Mouse (Mus musculus) heart, adult 10 weeks (tissue): ENCODE results near the gene Vmn1r200. TPM values are rescaled to one million over a fixed set of nuclear protein-coding genes. Genes with fewer than 3 reads are reported as not detected.

Experiments
- polyA plus RNA-seq: library from polyadenylated mRNA; stranded (reverse); fragments of 350-450 nt; fragmentation: Illumina TruSeq; extraction: RNeasy Lipid Tissue Mini Kit (QIAGEN cat#74804); gene quantifications from one replicate; pipeline ENCODE4 v1.2.3, GENCODE M21; 2014; ENCODE audit warnings: low read depth, low replicate concordance

The Vmn1r200 gene
- not detected for polyA plus RNA-seq

GRCm38 (mm10) chr13:22390073-22390472 is at the start of gene Vmn1r200:
Gene Vmn1r200 (plus strand): TSS chr13:22390373.

GRCm38 (mm10) chr13:22350064-22350463 is 40.1 kb upstream of the Vmn1r200 start, which contains the start of gene Vmn1r198:
Gene Vmn1r198 (plus strand): TSS chr13:22350364.

GRCm38 (mm10) chr13:22379518-22379917 is 10.7 kb upstream of the Vmn1r200 start, which contains the start of gene Vmn1r199:
Gene Vmn1r199 (plus strand): TSS chr13:22379818.

Other genes with a start within 250 kb of the Vmn1r200 start
- not detected for gene Vmn1r191, start 206.4 kb upstream of the Vmn1r200 start, polyA plus RNA-seq
- gene Vmn1r192, start 199.2 kb upstream of the Vmn1r200 start, polyA plus RNA-seq = not detected
- not detected for gene Vmn1r193, start 167.2 kb upstream of the Vmn1r200 start, polyA plus RNA-seq
- gene Vmn1r194, start 146.2 kb upstream of the Vmn1r200 start, polyA plus RNA-seq = not detected
- not detected for gene Vmn1r195, start 119.9 kb upstream of the Vmn1r200 start, polyA plus RNA-seq
- not detected for gene Vmn1r196, start 100.5 kb upstream of the Vmn1r200 start, polyA plus RNA-seq
- not detected for gene Vmn1r197, start 65.8 kb upstream of the Vmn1r200 start, polyA plus RNA-seq
- not detected for gene Vmn1r198, start 40.0 kb upstream of the Vmn1r200 start, polyA plus RNA-seq
- not detected for gene Vmn1r199, start 10.6 kb upstream of the Vmn1r200 start, polyA plus RNA-seq
- gene Vmn1r201, start 81.5 kb downstream of the Vmn1r200 start, polyA plus RNA-seq = not detected
- gene Vmn1r202, start 115.0 kb downstream of the Vmn1r200 start, polyA plus RNA-seq = not detected
- not detected for gene Vmn1r203, start 127.7 kb downstream of the Vmn1r200 start, polyA plus RNA-seq
- gene Vmn1r204, start 162.8 kb downstream of the Vmn1r200 start, polyA plus RNA-seq = not detected
- not detected for gene Vmn1r205, start 202.6 kb downstream of the Vmn1r200 start, polyA plus RNA-seq
- gene Vmn1r206, start 233.9 kb downstream of the Vmn1r200 start, polyA plus RNA-seq = not detected